Mouse (Mus musculus) macrophage (primary cell): Measurements from ENCODE around the gene Cacna2d3. TPM values are rescaled to one million over a fixed set of nuclear protein-coding genes. Genes with fewer than 3 reads are reported as not detected.

Experiments used
- H3K27ac ChIP-seq: fragments of 350-480 bp; formaldehyde crosslinking; 2 replicates; pipeline ENCODE4 v1.9.0; 2021
- H3K36me3 ChIP-seq: fragments of 350-480 bp; formaldehyde crosslinking; 2 replicates; pipeline ENCODE4 v1.9.0; 2021; ENCODE audit errors: inconsistent target
- H3K4me3 ChIP-seq: fragments of 350-480 bp; formaldehyde crosslinking; 2 replicates; pipeline ENCODE4 v1.9.0; 2021; ENCODE audit errors: inconsistent target
- H3K79me2 ChIP-seq: fragments of 350-480 bp; formaldehyde crosslinking; 2 replicates; pipeline ENCODE4 v1.9.0; 2021; ENCODE audit errors: inconsistent target
- WGBS: methylation state at CpG from one replicate; pipeline ENCODE4 v1.1.7; 2026; ENCODE audit warnings: inconsistent platforms; ENCODE audit not compliant: missing documents; 5-methylcytosine and 5-hydroxymethylcytosine counted together
- polyA plus RNA-seq: library from polyadenylated mRNA; stranded (reverse); fragments of 250-400 nt; gene quantifications from 3 replicates; pipeline ENCODE4 v1.2.4, GENCODE M21; 2018; ENCODE audit warnings: inconsistent platforms

Cacna2d3 gene
- polyA plus RNA-seq, 1 experiment from 2014 or later, result not detected

- 77% methylated on average over 15 of the region's 15 CpGs for WGBS
- no peak overlapping the region for H3K27ac ChIP-seq
- H3K4me3 ChIP-seq, result no peak overlapping the region
Observed at GRCm38 (mm10) chr14:29178695-29179396, 542.8 kb downstream of the Cacna2d3 start.

GRCm38 (mm10) chr14:29174762-29175161 lies 546.9 kb downstream of the Cacna2d3 start:
- 86% methylated on average over 3 of the region's 3 CpGs for WGBS
- H3K36me3 ChIP-seq, result no peaks in the 10 kb centered on the region
- H3K27ac ChIP-seq, result no peak overlapping the region
- no peaks in the 10 kb centered on the region for H3K79me2 ChIP-seq
- no peak overlapping the region for H3K4me3 ChIP-seq

More at GRCm38 (mm10) chr14:29178695-29179396, 542.8 kb downstream of the Cacna2d3 start:
- H3K79me2 ChIP-seq, result no peaks in the 10 kb centered on the region
- no peaks in the 10 kb centered on the region for H3K36me3 ChIP-seq

- H3K36me3 ChIP-seq, result no peaks in the 10 kb centered on the region
- H3K27ac ChIP-seq, result no peak overlapping the region
- H3K4me3 ChIP-seq, result no peak overlapping the region
- H3K79me2 ChIP-seq, result no peaks in the 10 kb centered on the region
- WGBS, result 63% methylated on average over 2 of the region's 2 CpGs
Observed at GRCm38 (mm10) chr14:29172207-29172606, 549.5 kb downstream of the Cacna2d3 start.

- Histone ChIP-seq H3K79me2 (no peaks in the 10 kb centered on the region), H3K36me3 (no peaks in the 10 kb centered on the region), H3K4me3 (no peak overlapping the region), H3K27ac (no peak overlapping the region)
- WGBS, result 86% methylated on average over 6 of the region's 6 CpGs
Observed at GRCm38 (mm10) chr14:29164653-29165030, 557.0 kb downstream of the Cacna2d3 start.

- H3K79me2 ChIP-seq, result no peaks in the 10 kb centered on the region
- no peak overlapping the region for H3K4me3 ChIP-seq
- H3K36me3 ChIP-seq, result no peaks in the 10 kb centered on the region
- 57% methylated on average over 4 of the region's 4 CpGs for WGBS
- no peak overlapping the region for H3K27ac ChIP-seq
Observed at GRCm38 (mm10) chr14:29163998-29164652, 557.5 kb downstream of the Cacna2d3 start.

GRCm38 (mm10) chr14:29159803-29160202 lies 561.9 kb downstream of the Cacna2d3 start:
- 94% methylated on average over 3 of the region's 3 CpGs for WGBS
- no peaks in the 10 kb centered on the region for H3K79me2 ChIP-seq

GRCm38 (mm10) chr14:29157096-29157495 lies 564.6 kb downstream of the Cacna2d3 start:
- H3K4me3 ChIP-seq, result no peak overlapping the region
- WGBS, result 79% methylated on average over 5 of the region's 5 CpGs
- no peaks in the 10 kb centered on the region for H3K36me3 ChIP-seq
- H3K79me2 ChIP-seq, result no peaks in the 10 kb centered on the region
- H3K27ac ChIP-seq, result no peak overlapping the region

More at GRCm38 (mm10) chr14:29159803-29160202, 561.9 kb downstream of the Cacna2d3 start:
- no peaks in the 10 kb centered on the region for H3K36me3 ChIP-seq
- H3K27ac ChIP-seq, result no peak overlapping the region
- H3K4me3 ChIP-seq, result no peak overlapping the region

- Histone ChIP-seq H3K4me3 (no peak overlapping the region), H3K36me3 (no peaks in the 10 kb centered on the region), H3K27ac (no peak overlapping the region), H3K79me2 (no peaks in the 10 kb centered on the region)
- WGBS, result 52% methylated on average over 2 of the region's 2 CpGs
Observed at GRCm38 (mm10) chr14:29144184-29144583, 577.5 kb downstream of the Cacna2d3 start.

- no peaks in the 10 kb centered on the region for H3K36me3 ChIP-seq
- WGBS, result 93% methylated on average over 7 of the region's 7 CpGs
- H3K27ac ChIP-seq, result no peak overlapping the region
- no peak overlapping the region for H3K4me3 ChIP-seq
- H3K79me2 ChIP-seq, result no peaks in the 10 kb centered on the region
Observed at GRCm38 (mm10) chr14:29137614-29138013, 584.0 kb downstream of the Cacna2d3 start.

- Histone ChIP-seq H3K36me3 (no peaks in the 10 kb centered on the region), H3K27ac (no peak overlapping the region), H3K79me2 (no peaks in the 10 kb centered on the region), H3K4me3 (no peak overlapping the region)
- WGBS, result 85% methylated on average over 10 of the region's 10 CpGs
Observed at GRCm38 (mm10) chr14:29137006-29137579, 584.6 kb downstream of the Cacna2d3 start.

GRCm38 (mm10) chr14:29134901-29135300 lies 586.8 kb downstream of the Cacna2d3 start:
- no peak overlapping the region for H3K4me3 ChIP-seq
- WGBS, result 90% methylated on average over 5 of the region's 5 CpGs
- no peaks in the 10 kb centered on the region for H3K36me3 ChIP-seq
- H3K27ac ChIP-seq, result no peak overlapping the region
- no peaks in the 10 kb centered on the region for H3K79me2 ChIP-seq

GRCm38 (mm10) chr14:29130511-29130910 lies 591.2 kb downstream of the Cacna2d3 start:
- no peak overlapping the region for H3K4me3 ChIP-seq
- no peaks in the 10 kb centered on the region for H3K79me2 ChIP-seq
- H3K27ac ChIP-seq, result no peak overlapping the region
- no peaks in the 10 kb centered on the region for H3K36me3 ChIP-seq

GRCm38 (mm10) chr14:29123886-29124285 lies 597.8 kb downstream of the Cacna2d3 start:
- Histone ChIP-seq H3K27ac (no peak overlapping the region), H3K79me2 (no peaks in the 10 kb centered on the region), H3K36me3 (no peaks in the 10 kb centered on the region), H3K4me3 (no peak overlapping the region)

- WGBS, result 91% methylated on average over 3 of the region's 3 CpGs
- H3K4me3 ChIP-seq, result no peak overlapping the region
- H3K36me3 ChIP-seq, result no peaks in the 10 kb centered on the region
- H3K79me2 ChIP-seq, result no peaks in the 10 kb centered on the region
- no peak overlapping the region for H3K27ac ChIP-seq
Observed at GRCm38 (mm10) chr14:29122749-29123148, 598.9 kb downstream of the Cacna2d3 start.

GRCm38 (mm10) chr14:29113852-29114450 lies 607.7 kb downstream of the Cacna2d3 start:
- WGBS, result 42% methylated on average over 8 of the region's 9 CpGs
- no peak overlapping the region for H3K27ac ChIP-seq
- H3K36me3 ChIP-seq, result no peaks in the 10 kb centered on the region

More at GRCm38 (mm10) chr14:29113852-29114450, 607.7 kb downstream of the Cacna2d3 start:
- no peaks in the 10 kb centered on the region for H3K79me2 ChIP-seq
- H3K4me3 ChIP-seq, result no peak overlapping the region
